10 mouse cellular contexts compared by ENCODE assay signal in genomic region chr6:49875160-49875559, GRCm38 (mm10). TPM values are rescaled to one million over a fixed set of nuclear protein-coding genes. Genes with fewer than 3 reads are reported as not detected.
"Had no signal": no experiment of that assay in that cellular context is flagged by ENCODE, and none has a peak within 500 bp of the region (broad histone marks: within the 10 kb centered on the region; RNA-seq: fewer than 3 reads in every experiment).

No protein-coding gene starts in this region.

- H3K36me3 ChIP-seq: limb, embryonic 13.5 days had no signal

- H3K27ac ChIP-seq: layer of hippocampus, adult 2 months; limb, embryonic 13.5 days; liver, embryonic 14.5 days; stomach, postnatal 0 days had no signal

- DNase-seq: kidney, adult 18-20 months; thymus, postnatal 4 days had no signal

- H3K4me3 ChIP-seq: layer of hippocampus, adult 2 months; limb, embryonic 13.5 days had no signal

- H3K27me3 ChIP-seq: limb, embryonic 13.5 days had no signal

- H3K4me2 ChIP-seq: limb, embryonic 13.5 days; midbrain, embryonic 11.5 days had no signal

- H3K9me3 ChIP-seq: limb, embryonic 13.5 days had no signal

- H3K9ac ChIP-seq: limb, embryonic 13.5 days; liver, embryonic 14.5 days had no signal

RNA-seq across cellular contexts. Expression of gene Npy, which starts 52.6 kb away (rescaled TPM):
- total RNA-seq: liver, adult 2 months; megakaryocyte, adult 5-6 weeks; neutrophil, adult 5-6 weeks had no signal
- polyA plus RNA-seq: liver, adult 2 months had no signal
